Mouse (Mus musculus): ENCODE measurements around the gene Nasp.

Nasp gene

GRCm38 (mm10) chr4:116627359-116627716, 403 bp downstream of the Nasp start:
- peak; percentile 86 to 91 for DNase-seq

GRCm38 (mm10) chr4:116626658-116627358, 933 bp downstream of the Nasp start:
- peak; percentile 64 to 72 for DNase-seq

- DNase-seq, result no peak
Observed at GRCm38 (mm10) chr4:116624831-116625230, 2.9 kb downstream of the Nasp start.

- DNase-seq, result no peak
Observed at GRCm38 (mm10) chr4:116615237-116615636, 12.5 kb downstream of the Nasp start.

GRCm38 (mm10) chr4:116612621-116613020, 15.1 kb downstream of the Nasp start:
- DNase-seq, result no peak

- peak; percentile 93 for DNase-seq
Observed at GRCm38 (mm10) chr4:116596978-116597881, 30.5 kb downstream of the Nasp start.

- DNase-seq, result peak; percentile 13 to 20
Observed at GRCm38 (mm10) chr4:116596379-116596778, 31.4 kb downstream of the Nasp start, which contains the start of gene Ccdc17. TSS of gene Ccdc17 (plus strand) at chr4:116596654.

- DNase-seq, result no peak
Observed at GRCm38 (mm10) chr4:116595793-116596192, 31.9 kb downstream of the Nasp start.

- DNase-seq, result no peak
Observed at GRCm38 (mm10) chr4:116558151-116558882, 69.4 kb downstream of the Nasp start.

GRCm38 (mm10) chr4:116557306-116558121, 70.2 kb downstream of the Nasp start, which contains the start of gene Gpbp1l1:
TSS of gene Gpbp1l1 (plus strand) at chr4:116557658.
- DNase-seq, result peak; percentile 94 to 98

- peak; percentile 93 to 94 for DNase-seq
Observed at GRCm38 (mm10) chr4:116556561-116557305, 71.0 kb downstream of the Nasp start.

- DNase-seq, result peak; percentile 74 to 82
Observed at GRCm38 (mm10) chr4:116555413-116556300, 72.1 kb downstream of the Nasp start, which contains the start of gene Tmem69. TSS of gene Tmem69 (minus strand) at chr4:116555936.

- no peak for DNase-seq
Observed at GRCm38 (mm10) chr4:116553035-116553434, 74.7 kb downstream of the Nasp start.
